Mouse (Mus musculus) midbrain, postnatal 0 days (tissue): Measurements from ENCODE around the gene Hmcn2. TPM values are rescaled to one million over a fixed set of nuclear protein-coding genes. Genes with fewer than 3 reads are reported as not detected.
A peak's percentile ranks its signal among the peaks of the same experiment; 100 is the strongest.

Experiments used
- ATAC-seq: fragments of 200-750 bp; cut with Nextera tagmentation; 2 replicates; pipeline ENCODE4 v1.8.0; 2017; ENCODE audit warnings: moderate number of reproducible peaks, mild to moderate bottlenecking, moderate TSS enrichment, moderate library complexity; ENCODE audit not compliant: low FRiP score
- DNase-seq: peaks from one replicate; pipeline ENCODE4 v3.0.0-alpha.2; 2015; ENCODE audit warnings: low spot score
- H3K27ac ChIP-seq: fragments of 300-500 bp; sonication (generic); 2 replicates; pipeline ENCODE4 v1.5.1; 2014; ENCODE audit warnings: low read depth, mild to moderate bottlenecking, low read length, mixed read lengths
- H3K27me3 ChIP-seq: fragments of 300-500 bp; sonication (generic); 2 replicates; pipeline ENCODE4 v1.6.1; 2014; ENCODE audit warnings: low read length, control low read depth, mixed read lengths; ENCODE audit not compliant: insufficient read depth
- H3K36me3 ChIP-seq: fragments of 300-500 bp; sonication (generic); 2 replicates; pipeline ENCODE4 v1.6.1; 2014; ENCODE audit warnings: low read length, control low read depth, mixed read lengths; ENCODE audit not compliant: insufficient read depth
- H3K4me1 ChIP-seq: fragments of 300-500 bp; sonication (generic); 2 replicates; pipeline ENCODE4 v1.6.1; 2014; ENCODE audit warnings: mild to moderate bottlenecking, control low read depth, antibody characterized with exemption, low read length, mixed read lengths; ENCODE audit not compliant: insufficient read depth
- H3K4me2 ChIP-seq: fragments of 300-500 bp; sonication (generic); 2 replicates; pipeline ENCODE4 v1.6.1; 2014; ENCODE audit warnings: low read depth, mild to moderate bottlenecking, low read length, mixed read lengths; ENCODE audit not compliant: poor library complexity, severe bottlenecking
- H3K4me3 ChIP-seq: fragments of 300-500 bp; sonication (generic); 2 replicates; pipeline ENCODE4 v1.5.1; 2014; ENCODE audit warnings: low read depth, mild to moderate bottlenecking, low read length, moderate library complexity
- H3K9ac ChIP-seq: fragments of 300-500 bp; sonication (generic); replicated peaks from 2 replicates; pipeline ENCODE4 v1.6.1; 2014; ENCODE audit warnings: mild to moderate bottlenecking, low read length, moderate library complexity, mixed read lengths; ENCODE audit not compliant: poor library complexity, severe bottlenecking
- H3K9me3 ChIP-seq: fragments of 300-500 bp; sonication (generic); 2 replicates; pipeline ENCODE4 v1.6.1; 2016; ENCODE audit warnings: low read length, control low read depth
- CTCF ChIP-seq: IDR thresholded peaks from 2 replicates; pipeline ENCODE4 v1.5.1; 2016; ENCODE audit warnings: antibody characterized with exemption, mild to moderate bottlenecking
- WGBS: fragments of 180-500 bp; shearing (Covaris S2); extraction: QIAGEN DNeasy Blood & Tissue Kit; methylation state at CpG from one replicate; pipeline ENCODE4 v1.1.7; 2014; 5-methylcytosine and 5-hydroxymethylcytosine counted together
- polyA plus RNA-seq: library from polyadenylated mRNA; unstranded; fragments of >200 nt; fragmentation: Nextera tagmentation; extraction: Ambion mirVana; gene quantifications from 2 replicates; pipeline ENCODE4 v1.2.1, GENCODE M21; 2015
- total RNA-seq: library from RNA; depleted of rRNA; stranded (reverse); fragments of >200 nt; gene quantifications from 2 replicates; pipeline ENCODE4 v1.2.3, GENCODE M21; 2014

Gene Hmcn2
- total and polyA plus RNA-seq, 2 experiments from 2014 or later: 0.37 to 0.60 TPM

GRCm38 (mm10) chr2:31298814-31299213 lies 15.4 kb upstream of the Hmcn2 start:
- ATAC-seq (peak; percentile 42; the same call in 1 of the 2 replicates), DNase-seq (no peak)
- H3K4me2 ChIP-seq: peak overlapping the region; percentile 54
- H3K27ac ChIP-seq: no peak overlapping the region
- H3K4me1 ChIP-seq: peaks cover 5% of the 10 kb centered on the region; the same call in 1 of the 2 replicates
- peaks cover 9% of the 10 kb centered on the region for H3K36me3 ChIP-seq
- H3K9ac ChIP-seq: no peak overlapping the region
- 18% methylated on average over 4 of the region's 4 CpGs for WGBS
- H3K4me3 ChIP-seq: no peak overlapping the region
- no peak for TF ChIP-seq CTCF
- no peaks in the 10 kb centered on the region for H3K9me3 ChIP-seq
- H3K27me3 ChIP-seq: no peaks in the 10 kb centered on the region

GRCm38 (mm10) chr2:31299266-31299665 lies 14.9 kb upstream of the Hmcn2 start:
- no peak overlapping the region for H3K9ac ChIP-seq
- no peaks in the 10 kb centered on the region for H3K9me3 ChIP-seq
- H3K27me3 ChIP-seq: no peaks in the 10 kb centered on the region
- WGBS: 19% methylated on average over 4 of the region's 4 CpGs
- DNase-seq (peak; percentile 87), ATAC-seq (no peak)
- no peak overlapping the region for H3K27ac ChIP-seq
- peaks cover 5% of the 10 kb centered on the region; the same call in 1 of the 2 replicates for H3K4me1 ChIP-seq
- no peak overlapping the region for H3K4me3 ChIP-seq
- peaks cover 4% of the 10 kb centered on the region for H3K36me3 ChIP-seq
- H3K4me2 ChIP-seq: peak overlapping the region; percentile 8; the same call in 1 of the 2 replicates
- peak; percentile 87 for TF ChIP-seq CTCF

DNA sequence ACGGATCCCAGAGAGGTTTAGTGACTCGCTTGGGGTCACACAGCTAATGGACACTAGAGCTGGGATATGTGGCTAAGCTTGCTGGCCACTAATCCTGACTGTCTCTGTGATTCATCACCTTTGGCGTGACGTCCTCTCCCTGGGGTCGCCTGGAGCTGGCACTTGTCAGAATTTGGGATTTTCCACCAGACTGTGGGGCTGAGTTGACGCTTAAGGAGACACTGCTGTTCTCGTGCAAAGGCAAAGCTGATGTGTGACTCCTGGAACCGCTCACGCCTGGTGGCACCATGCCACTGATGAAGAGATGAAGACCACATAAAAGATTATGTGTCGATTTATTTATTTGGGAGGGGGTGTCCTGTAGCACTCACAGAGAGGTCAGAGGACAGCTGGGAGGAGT lies 14.2 kb upstream of the Hmcn2 start:
- Histone ChIP-seq H3K36me3 (no peaks in the 10 kb centered on the region; the same call in 1 of the 2 replicates), H3K4me3 (no peak overlapping the region), H3K4me2 (no peak overlapping the region), H3K27me3 (no peaks in the 10 kb centered on the region), H3K4me1 (peaks cover 5% of the 10 kb centered on the region; the same call in 1 of the 2 replicates), H3K9me3 (no peaks in the 10 kb centered on the region), H3K27ac (no peak overlapping the region), H3K9ac (no peak overlapping the region)
- DNase-seq: no peak
- 73% methylated on average over 10 of the region's 10 CpGs for WGBS
- ATAC-seq: no peak
- TF ChIP-seq CTCF: no peak

GRCm38 (mm10) chr2:31303177-31303576 lies 11.0 kb upstream of the Hmcn2 start:
- Histone ChIP-seq H3K9me3 (no peaks in the 10 kb centered on the region), H3K36me3 (no peaks in the 10 kb centered on the region), H3K27me3 (no peaks in the 10 kb centered on the region), H3K4me3 (no peak overlapping the region), H3K9ac (no peak overlapping the region), H3K27ac (no peak overlapping the region), H3K4me2 (no peak overlapping the region), H3K4me1 (peaks cover 5% of the 10 kb centered on the region; the same call in 1 of the 2 replicates)
- ATAC-seq (no peak), DNase-seq (no peak)
- 84% methylated on average over 9 of the region's 9 CpGs for WGBS
- no peak for TF ChIP-seq CTCF

- 77% methylated on average over 9 of the region's 9 CpGs for WGBS
- TF ChIP-seq CTCF: no peak
- Histone ChIP-seq H3K4me2 (no peak overlapping the region), H3K27ac (no peak overlapping the region), H3K9me3 (no peaks in the 10 kb centered on the region), H3K4me3 (no peak overlapping the region), H3K27me3 (no peaks in the 10 kb centered on the region), H3K4me1 (no peaks in the 10 kb centered on the region), H3K36me3 (no peaks in the 10 kb centered on the region), H3K9ac (no peak overlapping the region)
- no peak for DNase-seq
- ATAC-seq: no peak
Measured at GRCm38 (mm10) chr2:31304191-31304590, 10.0 kb upstream of the Hmcn2 start.

GRCm38 (mm10) chr2:31304801-31305665 lies 9.2 kb upstream of the Hmcn2 start:
- Histone ChIP-seq H3K27me3 (no peaks in the 10 kb centered on the region), H3K4me3 (no peak overlapping the region), H3K4me2 (no peak overlapping the region), H3K9ac (no peak overlapping the region), H3K36me3 (no peaks in the 10 kb centered on the region), H3K27ac (no peak overlapping the region), H3K9me3 (no peaks in the 10 kb centered on the region), H3K4me1 (no peaks in the 10 kb centered on the region)
- ATAC-seq (no peak), DNase-seq (no peak)
- 77% methylated on average over 22 of the region's 22 CpGs for WGBS
- no peak for TF ChIP-seq CTCF
